Mouse (Mus musculus) gastrocnemius, postnatal 10 days (tissue): Measurements from ENCODE around the gene Olfr1467. TPM values are rescaled to one million over a fixed set of nuclear protein-coding genes. Genes with fewer than 3 reads are reported as not detected.

Experiments used
- DNase-seq: peaks from one replicate; pipeline ENCODE4 v3.0.0; 2021; ENCODE audit warnings: mixed read lengths
- long read RNA-seq, 2 experiments: library from polyadenylated mRNA; stranded (forward); transcript quantifications; one replicate each; pipeline ENCODE4 v2.0.0; 2021
- total RNA-seq, 2 experiments: library from RNA; stranded (reverse); gene quantifications; 2 replicates each; pipeline ENCODE4 v1.2.3; 2021

The Olfr1467 gene
- not detected for total RNA-seq
- long read RNA-seq, experiment 1, result 0 reads
- long read RNA-seq, experiment 2, result 0 reads

DNA sequence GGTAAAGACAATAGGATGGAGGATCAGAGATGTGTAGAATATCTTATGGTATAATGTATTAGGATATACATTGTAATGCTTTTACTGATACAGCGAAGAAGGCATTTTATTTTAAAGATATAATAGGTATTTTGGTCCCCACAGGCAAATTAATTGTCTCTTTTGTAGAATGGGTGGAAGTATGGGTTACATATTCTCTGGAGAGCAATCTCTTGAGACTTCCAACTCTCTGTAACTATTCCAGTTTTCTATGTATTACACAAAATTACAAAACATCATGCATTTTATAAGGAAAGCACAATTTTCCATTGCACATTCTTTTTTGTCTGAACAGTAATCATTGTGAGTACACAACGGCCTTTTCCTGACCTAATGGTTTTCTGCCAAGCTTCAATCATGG, at the start of gene Olfr1467:
Gene Olfr1467 (plus strand): TSS at position 301 of the 400 bp plus-strand sequence.
- DNase-seq, result no peak

DNA sequence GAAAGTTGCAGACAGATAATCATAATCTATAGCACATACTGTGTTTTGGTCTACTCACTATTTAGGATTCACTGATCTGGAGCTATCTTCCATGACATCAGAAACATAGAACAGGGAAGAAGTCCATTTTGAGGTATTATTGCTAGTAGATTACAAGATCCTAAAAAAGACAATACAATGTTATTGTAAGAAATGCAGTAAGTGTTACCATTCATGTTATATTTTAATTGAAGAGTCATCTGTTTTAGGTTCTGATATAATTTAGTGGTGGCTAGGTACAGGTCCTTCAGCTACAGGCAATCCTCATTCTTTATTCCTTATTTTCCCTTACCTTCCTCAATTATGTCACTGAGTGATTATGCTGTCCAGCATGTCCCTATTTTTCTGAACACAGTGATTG, 46.6 kb upstream of the Olfr1467 start, which contains the start of gene Olfr1465:
Gene Olfr1465 (minus strand): TSS at position 101 of the 400 bp plus-strand sequence.
- no peak for DNase-seq

DNA sequence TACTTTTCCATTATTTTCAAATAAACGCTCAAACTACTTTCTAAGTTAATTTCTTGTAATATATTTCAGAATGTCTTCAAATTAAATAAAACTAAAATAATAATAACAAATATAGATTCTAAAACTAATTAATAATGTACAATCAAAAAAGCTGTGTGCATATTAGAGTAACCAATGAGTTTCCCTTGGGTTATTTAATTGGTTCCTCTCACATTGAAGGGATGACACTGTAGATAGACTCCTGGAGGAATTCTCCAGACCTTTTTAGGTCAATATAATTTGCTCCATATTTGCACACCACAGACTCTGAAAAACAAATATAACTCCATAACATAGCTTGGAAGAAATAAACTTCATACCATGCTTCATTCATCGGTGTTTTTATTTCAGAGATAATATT, 23.5 kb upstream of the Olfr1467 start, which contains the start of gene Olfr1466:
Gene Olfr1466 (plus strand): TSS at position 301 of the 400 bp plus-strand sequence.
- DNase-seq, result no peak

DNA sequence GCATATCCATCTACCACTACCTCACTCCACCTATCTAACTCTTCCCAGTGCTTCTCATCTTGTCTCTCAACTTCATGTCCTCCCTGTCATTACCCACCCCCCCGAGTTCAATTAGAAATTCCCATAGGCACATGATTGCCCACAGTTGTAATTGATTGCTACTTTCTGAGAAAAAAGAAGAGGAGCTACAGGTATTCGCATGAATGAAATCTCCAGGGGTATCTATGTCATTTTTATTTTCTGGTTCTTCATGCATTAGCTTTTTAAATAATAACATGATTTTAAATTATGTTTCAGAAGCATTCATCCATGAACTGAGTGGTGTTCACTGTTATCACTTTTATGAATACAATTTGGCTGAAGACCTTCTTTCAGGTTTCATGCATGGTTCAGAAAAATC, 45.5 kb downstream of the Olfr1467 start, which contains the start of gene Olfr1469:
Gene Olfr1469 (plus strand): TSS at position 301 of the 400 bp plus-strand sequence.
- DNase-seq, result no peak

Other genes starting within 250 kb of the Olfr1467 start
- gene Olfr1459, start 212.7 kb upstream of the Olfr1467 start, total RNA-seq, result under 1 TPM in 1 of 2 experiments, not detected in 1; 0.07 TPM
- not detected for gene Olfr1461, start 199.2 kb upstream of the Olfr1467 start, total RNA-seq
- not detected for gene Olfr1462, start 176.5 kb upstream of the Olfr1467 start, total RNA-seq
- not detected for gene Olfr1463, start 130.9 kb upstream of the Olfr1467 start, total RNA-seq
- gene Olfr1465, start 46.7 kb upstream of the Olfr1467 start, total RNA-seq, result not detected
- gene Olfr1466, start 23.4 kb upstream of the Olfr1467 start, total RNA-seq, result not detected
- gene Olfr1469, start 45.6 kb downstream of the Olfr1467 start, total RNA-seq, result not detected
- not detected for gene Olfr1471, start 81.2 kb downstream of the Olfr1467 start, total RNA-seq
- gene Olfr1472, start 93.8 kb downstream of the Olfr1467 start, total RNA-seq, result not detected
- not detected for gene Olfr1474, start 107.3 kb downstream of the Olfr1467 start, total RNA-seq
- gene Olfr1475, start 118.0 kb downstream of the Olfr1467 start, total RNA-seq, result not detected
- gene Olfr1477, start 138.3 kb downstream of the Olfr1467 start, total RNA-seq, result not detected
- not detected for gene Olfr1480, start 165.7 kb downstream of the Olfr1467 start, total RNA-seq
- not detected for gene Olfr1484, start 221.3 kb downstream of the Olfr1467 start, total RNA-seq